Mouse (Mus musculus): ENCODE data around the gene Dnm1.

Dnm1 gene

DNA sequence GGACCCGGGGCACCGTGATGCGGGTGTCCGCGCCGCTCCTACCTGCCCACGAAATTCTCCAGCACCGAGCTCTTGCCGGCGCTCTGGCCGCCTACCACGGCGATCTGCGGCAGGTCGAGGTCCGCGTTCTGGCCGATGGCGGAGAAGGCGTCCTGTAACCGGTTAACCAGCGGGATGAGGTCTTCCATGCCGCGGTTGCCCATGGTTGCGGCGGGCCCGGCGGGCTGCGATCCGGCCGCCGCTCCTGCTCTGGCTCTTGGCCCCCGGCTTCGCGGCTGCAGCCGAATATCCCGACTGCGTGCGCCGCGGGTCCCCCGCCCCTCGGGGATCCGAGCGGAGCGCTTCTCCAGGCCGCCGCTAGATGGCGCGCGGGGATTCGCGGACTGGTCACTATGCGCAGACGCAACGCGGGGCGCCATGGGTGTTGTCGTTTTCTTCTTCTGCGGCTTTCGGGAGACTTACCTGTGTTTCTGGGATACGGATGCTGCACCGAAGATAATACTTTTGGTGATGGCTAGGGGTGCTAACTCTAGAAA is at the start of gene Dnm1:
Gene Dnm1 (minus strand): TSS at position 332 of the 536 bp plus-strand sequence.
- peak; percentile 83 to 93 for DNase-seq (ENCODE audit: low spot score in 2 of 2)

GRCm38 (mm10) chr2:32396695-32397094 is 43.6 kb upstream of the Dnm1 start:
- peak in 1 of 2 experiments; percentile 27 for DNase-seq (ENCODE audit: low spot score in 2 of 2)

DNA sequence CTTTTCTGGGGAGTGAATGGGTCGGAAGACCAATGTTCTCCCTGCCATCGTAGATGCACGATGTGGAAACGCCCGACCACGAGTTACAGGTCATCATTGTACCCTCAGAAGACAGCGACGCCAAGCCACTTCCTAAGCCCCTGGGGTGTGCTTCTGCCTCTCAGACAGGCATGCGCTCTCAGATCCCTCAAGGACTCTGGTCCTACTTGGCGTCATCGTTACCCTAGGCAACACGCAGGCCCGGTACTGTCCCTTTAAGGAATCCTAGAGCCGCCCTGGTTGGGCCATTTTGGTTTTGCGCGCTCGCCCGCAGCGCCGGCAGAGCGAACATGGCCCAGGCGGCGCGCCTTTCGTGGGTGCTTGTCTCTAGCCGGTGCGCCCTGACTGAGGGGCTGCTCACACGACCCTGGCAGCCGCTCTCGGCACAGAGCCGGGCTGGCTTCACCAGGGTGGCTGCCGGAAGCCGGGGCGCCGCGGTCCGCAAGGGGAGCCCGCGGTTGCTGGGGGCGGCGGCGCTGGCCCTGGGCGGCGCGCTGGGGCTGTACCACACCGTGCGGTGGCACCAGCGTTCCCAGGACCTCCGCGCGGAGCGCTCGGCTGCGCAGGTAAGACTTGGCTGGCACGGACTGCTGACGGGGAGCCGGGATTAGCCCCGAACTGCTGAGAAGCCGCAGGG is 42.9 kb upstream of the Dnm1 start:
- DNase-seq (ENCODE audit: low spot score in 2 of 2), result peak; percentile 76 to 87

DNA sequence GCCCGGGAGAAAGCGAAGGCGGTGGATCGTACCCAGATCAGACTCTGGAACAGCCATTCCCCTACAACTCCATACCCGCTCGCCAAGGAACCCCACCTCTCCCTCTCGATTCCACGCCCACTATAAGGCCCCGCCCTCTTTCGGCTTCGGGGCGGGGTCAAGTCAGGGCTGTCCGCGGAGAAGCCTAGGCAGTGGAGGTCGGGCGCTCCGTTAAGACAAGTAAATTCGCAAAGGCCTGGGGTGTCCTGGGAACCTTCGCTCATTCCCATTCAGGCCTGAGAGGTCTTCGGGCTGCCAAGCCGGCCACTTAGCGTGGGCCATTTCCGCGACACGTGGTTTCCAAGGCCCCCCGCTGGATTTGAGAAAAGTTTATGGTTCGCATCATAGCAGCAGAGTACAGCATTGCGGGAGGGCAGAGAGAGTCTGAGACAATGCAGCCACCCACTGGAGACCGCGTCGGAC is 42.4 kb upstream of the Dnm1 start, which contains the start of gene Ptges2:
Gene Ptges2 (plus strand): TSS at position 413 of the 462 bp plus-strand sequence.
- DNase-seq (ENCODE audit: low spot score in 2 of 2), result peak; percentile 88 to 98

- no peak for DNase-seq (ENCODE audit: low spot score in 2 of 2)
Observed at GRCm38 (mm10) chr2:32394973-32395372, 41.8 kb upstream of the Dnm1 start.

DNA sequence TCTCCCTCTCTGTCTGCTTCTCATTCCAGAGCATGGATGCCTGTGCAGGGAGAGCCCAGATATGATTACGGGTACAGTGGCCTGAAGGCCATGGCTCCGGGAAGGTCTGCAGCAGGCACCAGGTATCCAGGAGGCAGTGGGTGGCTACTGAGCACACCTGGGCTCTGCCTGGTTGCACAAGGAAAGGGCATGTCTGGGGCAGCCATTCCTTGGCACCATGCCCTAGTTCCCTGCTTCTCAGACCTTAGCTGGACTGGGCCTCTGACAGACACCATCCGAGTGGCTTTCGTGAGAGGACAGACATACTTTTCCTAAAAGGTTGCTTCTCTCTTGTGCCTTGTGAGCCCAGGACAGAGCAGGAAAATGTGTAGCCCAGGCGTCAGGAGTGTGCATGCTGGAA is 38.9 kb upstream of the Dnm1 start:
- DNase-seq (ENCODE audit: low spot score in 2 of 2), result peak in 1 of 2 experiments; percentile 37

GRCm38 (mm10) chr2:32390871-32391270 is 37.7 kb upstream of the Dnm1 start:
- no peak for DNase-seq (ENCODE audit: low spot score in 2 of 2)

- DNase-seq (ENCODE audit: low spot score in 2 of 2), result no peak
Observed at GRCm38 (mm10) chr2:32389157-32389556, 36.0 kb upstream of the Dnm1 start.

- DNase-seq (ENCODE audit: low spot score in 2 of 2), result no peak
Observed at GRCm38 (mm10) chr2:32387706-32388490, 34.8 kb upstream of the Dnm1 start, which contains the start of gene Lcn2. Gene Lcn2 (minus strand): TSS chr2:32388252.

DNA sequence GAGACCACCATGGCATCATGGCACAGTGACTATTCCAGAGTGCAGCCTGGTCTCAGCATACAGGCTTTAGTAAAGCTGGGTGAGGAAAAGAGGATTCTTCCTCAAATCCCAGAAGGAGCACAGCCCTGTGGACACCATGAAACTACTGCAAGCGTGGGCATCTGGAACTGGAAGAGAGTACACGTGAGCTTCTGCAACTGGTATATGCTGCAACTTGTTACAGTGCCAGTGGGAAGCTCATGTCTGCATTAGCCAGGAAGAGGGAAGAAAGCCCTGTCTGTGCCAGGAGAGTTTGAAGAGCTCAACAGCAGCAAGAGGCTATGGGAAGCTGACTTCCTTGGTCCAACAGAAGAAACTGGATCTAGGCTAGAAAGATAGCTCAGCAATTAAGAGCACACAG is 29.6 kb upstream of the Dnm1 start:
- no peak for DNase-seq (ENCODE audit: low spot score in 2 of 2)

DNA sequence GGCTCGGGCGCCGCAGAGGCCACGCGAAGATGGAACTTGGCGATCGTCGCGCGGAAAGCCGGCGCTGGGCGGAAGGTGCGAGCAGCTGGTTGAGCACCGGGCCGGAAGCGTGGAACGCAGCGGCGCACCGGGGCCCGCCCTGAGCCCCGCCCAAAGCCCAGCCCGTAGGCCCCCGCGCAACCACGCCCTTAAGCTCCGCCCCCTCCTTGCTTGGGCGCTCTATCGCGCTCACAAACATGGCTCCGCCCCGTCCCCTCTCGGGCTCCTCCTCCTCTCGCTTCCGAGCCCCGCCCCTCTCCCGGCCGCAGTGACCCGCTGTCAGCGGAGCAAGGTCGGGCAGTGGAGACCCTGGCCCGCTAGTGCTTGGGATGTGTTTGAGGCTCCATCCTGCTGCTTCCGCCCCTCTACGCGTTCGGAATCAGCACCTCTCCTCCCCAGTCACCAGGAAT is 28.7 kb upstream of the Dnm1 start, which contains the start of gene 1110008P14Rik:
Gene 1110008P14Rik (minus strand): TSS at position 164 of the 449 bp plus-strand sequence.
- peak; percentile 93 to 95 for DNase-seq (ENCODE audit: low spot score in 2 of 2)

GRCm38 (mm10) chr2:32381141-32381774 is 28.1 kb upstream of the Dnm1 start:
- no peak for DNase-seq (ENCODE audit: low spot score in 2 of 2)

DNA sequence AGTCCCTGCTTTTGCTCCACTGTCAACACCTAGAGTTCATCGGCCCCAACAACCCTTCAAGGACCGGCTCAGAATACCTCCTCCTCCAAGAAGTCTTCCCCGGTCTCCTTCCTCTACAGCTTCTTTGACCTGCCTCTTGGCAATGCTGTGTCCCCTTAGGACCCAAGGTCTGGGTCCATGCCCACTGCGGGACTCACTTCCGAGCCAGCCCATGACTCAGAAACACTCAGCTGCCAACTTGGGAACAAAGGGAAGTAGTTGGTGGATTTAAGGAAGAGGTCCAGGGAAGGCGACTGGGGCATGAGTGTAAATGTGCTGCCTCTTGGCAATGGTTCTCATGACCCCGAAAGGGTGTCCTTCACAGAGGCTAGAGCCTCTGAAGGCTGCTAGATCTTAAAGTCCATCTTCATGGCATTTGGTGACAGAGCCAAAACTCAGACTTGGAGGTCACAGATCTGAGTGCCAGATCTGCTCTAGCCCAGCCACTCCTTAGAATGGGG is 26.9 kb upstream of the Dnm1 start:
- DNase-seq (ENCODE audit: low spot score in 2 of 2), result no peak

DNA sequence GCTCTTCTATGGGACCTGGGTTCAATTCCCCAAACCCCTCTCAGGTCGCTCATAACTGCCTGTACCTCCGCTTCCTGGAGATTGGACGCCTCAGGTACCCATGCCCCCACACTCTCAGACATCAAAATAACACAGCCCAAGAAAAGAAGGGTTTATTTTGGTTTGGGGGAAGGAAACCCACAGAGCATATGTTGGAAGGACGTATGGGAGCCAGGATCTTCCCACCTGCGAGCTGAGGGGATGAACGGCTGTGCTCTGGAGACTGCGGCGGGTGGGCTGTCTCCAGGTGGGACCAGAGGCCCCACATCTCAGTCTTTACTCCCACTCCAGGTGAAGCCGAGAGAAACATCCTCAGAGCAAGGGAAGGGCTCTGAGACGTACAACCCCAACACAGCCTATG is 23.8 kb upstream of the Dnm1 start:
- no peak for DNase-seq (ENCODE audit: low spot score in 2 of 2)

- DNase-seq (ENCODE audit: low spot score in 2 of 2), result no peak
Observed at GRCm38 (mm10) chr2:32375317-32375940, 22.3 kb upstream of the Dnm1 start.

DNA sequence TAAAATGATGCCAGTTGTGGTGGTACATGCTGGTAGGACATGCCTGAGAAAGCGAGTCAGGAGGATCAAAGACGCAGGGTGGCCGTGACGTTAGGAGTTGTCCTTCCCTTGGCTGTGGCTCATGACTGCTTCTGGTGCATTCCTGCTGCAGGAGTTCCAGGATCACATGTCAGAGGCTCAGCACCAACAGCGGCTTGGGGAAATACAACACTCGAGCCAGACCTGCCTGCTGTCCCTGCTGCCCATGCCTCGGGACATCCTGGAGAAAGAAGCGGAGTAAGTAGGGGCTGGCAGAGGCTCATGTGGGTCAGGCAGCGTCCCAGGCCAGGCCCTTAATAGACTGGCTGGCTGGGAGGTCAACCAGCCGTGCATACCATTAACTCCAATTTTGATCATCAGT is 21.1 kb upstream of the Dnm1 start:
- no peak for DNase-seq (ENCODE audit: low spot score in 2 of 2)

DNA sequence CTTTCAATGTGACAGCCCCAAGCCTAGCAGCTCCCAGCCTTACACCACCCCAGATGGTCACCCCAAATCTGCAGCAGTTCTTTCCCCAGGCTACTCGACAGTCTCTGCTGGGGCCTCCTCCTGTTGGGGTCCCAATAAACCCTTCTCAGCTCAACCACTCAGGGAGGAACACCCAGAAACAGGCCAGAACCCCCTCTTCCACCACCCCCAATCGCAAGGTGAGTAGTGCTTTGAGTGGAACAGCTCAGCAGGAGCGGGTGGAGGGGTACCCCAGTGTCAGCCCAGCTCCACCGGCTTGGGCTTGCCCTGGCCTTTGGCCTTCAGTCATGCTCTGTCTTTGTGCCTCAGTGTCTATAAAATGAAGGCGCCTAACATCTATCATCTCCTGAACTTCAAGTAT is 14.2 kb upstream of the Dnm1 start:
- DNase-seq (ENCODE audit: low spot score in 2 of 2), result no peak

DNA sequence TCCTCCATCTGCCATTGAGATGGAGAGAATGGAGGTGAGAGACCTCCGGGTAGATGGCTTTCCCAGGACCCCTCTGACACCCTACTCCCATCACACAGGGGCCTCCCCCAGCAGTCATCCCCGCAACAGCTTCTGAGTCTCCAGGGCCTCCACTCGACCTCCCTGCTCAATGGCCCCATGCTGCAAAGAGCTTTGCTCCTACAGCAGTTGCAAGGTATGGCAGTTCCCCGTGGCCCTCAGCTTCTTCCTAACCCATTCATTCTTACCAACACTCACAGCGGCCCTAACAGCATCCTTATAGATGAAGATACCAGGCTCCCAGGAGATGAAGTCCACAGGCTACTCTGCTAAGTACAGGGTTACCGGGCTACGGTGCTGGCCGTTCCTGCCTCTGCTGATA is 11.0 kb upstream of the Dnm1 start:
- DNase-seq (ENCODE audit: low spot score in 2 of 2), result no peak

GRCm38 (mm10) chr2:32363376-32364106 is 10.4 kb upstream of the Dnm1 start:
- DNase-seq (ENCODE audit: low spot score in 2 of 2), result no peak

DNA sequence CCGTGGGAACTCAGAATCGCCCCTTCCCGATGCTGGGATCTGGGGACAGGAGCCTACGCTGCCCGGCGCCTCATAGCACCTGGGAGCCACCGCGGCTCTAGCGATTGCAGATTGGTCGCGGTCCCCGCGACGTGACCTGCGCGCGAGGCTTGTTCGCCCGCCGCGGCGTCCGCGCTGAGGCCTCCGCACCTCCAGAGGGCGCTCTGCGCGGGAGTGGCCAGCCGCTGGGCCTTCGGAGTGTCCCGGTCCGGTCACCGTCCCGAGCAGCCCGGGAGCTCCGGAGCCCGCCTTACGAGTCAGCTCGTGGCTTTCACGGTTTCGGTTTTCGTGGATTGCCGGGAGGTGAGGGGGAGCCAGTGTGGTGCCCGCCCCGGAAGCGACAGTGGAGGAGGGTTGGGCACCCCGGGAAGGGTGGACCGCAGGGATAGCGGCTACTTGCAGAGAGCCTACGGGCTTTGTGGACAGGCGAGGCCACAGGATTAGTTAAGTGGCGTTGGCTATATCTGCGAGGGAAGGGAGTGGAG is 9.7 kb upstream of the Dnm1 start:
- peak; percentile 86 to 96 for DNase-seq (ENCODE audit: low spot score in 2 of 2)
